Mouse (Mus musculus) B cell, adult 2 months (primary cell): ENCODE results near the gene Enpp3.
A peak's percentile ranks its signal among the peaks of the same experiment; 100 is the strongest.

Experiments used
- DNase-seq, 2 experiments: peaks; one replicate each; pipeline ENCODE4 v3.0.0; 2022

Enpp3 gene

GRCm38 (mm10) chr10:24842676-24843075 lies at the start of gene Enpp3:
Gene Enpp3, minus strand, starts transcription at chr10:24842823.
- DNase-seq: no peak

GRCm38 (mm10) chr10:24888343-24888742 lies 45.7 kb upstream of the Enpp3 start:
- no peak for DNase-seq

- peak; percentile 37 to 39 for DNase-seq
Observed at GRCm38 (mm10) chr10:24886008-24886407, 43.4 kb upstream of the Enpp3 start.

- DNase-seq: peak; percentile 23 to 44
Observed at GRCm38 (mm10) chr10:24873624-24874023, 31.0 kb upstream of the Enpp3 start.

- peak; percentile 98 for DNase-seq
Observed at GRCm38 (mm10) chr10:24869760-24870290, 27.2 kb upstream of the Enpp3 start, which contains the start of gene Med23. Gene Med23, plus strand, starts transcription at chr10:24869986.

GRCm38 (mm10) chr10:24864434-24864833 lies 21.8 kb upstream of the Enpp3 start:
- peak; percentile 37 to 39 for DNase-seq

- no peak for DNase-seq
Observed at GRCm38 (mm10) chr10:24863146-24863545, 20.5 kb upstream of the Enpp3 start.

GRCm38 (mm10) chr10:24841998-24842397 lies 625 bp downstream of the Enpp3 start:
- DNase-seq: no peak

- DNase-seq: no peak
Observed at GRCm38 (mm10) chr10:24840795-24841194, 1.8 kb downstream of the Enpp3 start.

- DNase-seq: no peak
Observed at GRCm38 (mm10) chr10:24836366-24837038, 6.1 kb downstream of the Enpp3 start.

- no peak for DNase-seq
Observed at GRCm38 (mm10) chr10:24835702-24836342, 6.8 kb downstream of the Enpp3 start.

GRCm38 (mm10) chr10:24834634-24835371 lies 7.8 kb downstream of the Enpp3 start:
- no peak for DNase-seq

GRCm38 (mm10) chr10:24832306-24832705 lies 10.3 kb downstream of the Enpp3 start:
- DNase-seq: no peak

- DNase-seq: no peak
Observed at GRCm38 (mm10) chr10:24831377-24832095, 11.1 kb downstream of the Enpp3 start.

GRCm38 (mm10) chr10:24830448-24830847 lies 12.2 kb downstream of the Enpp3 start:
- DNase-seq: no peak

GRCm38 (mm10) chr10:24828136-24828535 lies 14.5 kb downstream of the Enpp3 start:
- no peak for DNase-seq

GRCm38 (mm10) chr10:24826130-24826529 lies 16.5 kb downstream of the Enpp3 start:
- no peak for DNase-seq

GRCm38 (mm10) chr10:24825456-24826081 lies 17.1 kb downstream of the Enpp3 start:
- no peak for DNase-seq

GRCm38 (mm10) chr10:24824621-24825020 lies 18.0 kb downstream of the Enpp3 start:
- DNase-seq: no peak

GRCm38 (mm10) chr10:24823697-24824535 lies 18.7 kb downstream of the Enpp3 start:
- DNase-seq: peak; percentile 35 to 39

- DNase-seq: no peak
Observed at GRCm38 (mm10) chr10:24823265-24823664, 19.4 kb downstream of the Enpp3 start.
